Mouse (Mus musculus) G1E (cell line): Measurements from ENCODE around the gene Mindy2.

Experiments
- CTCF ChIP-seq: IDR thresholded peaks from 2 replicates; pipeline ENCODE4 v1.5.1; 2012; ENCODE audit warnings: low read depth, low read length, inconsistent platforms, mixed read lengths
- GATA1 ChIP-seq: IDR thresholded peaks from 2 replicates; pipeline ENCODE4 v1.6.1; 2012; ENCODE audit warnings: borderline replicate concordance, low read length, inconsistent platforms, mixed read lengths
- POLR2AphosphoS5 ChIP-seq: IDR thresholded peaks from 2 replicates; pipeline ENCODE4 v1.6.1; 2012; ENCODE audit warnings: low read depth, low read length, inconsistent platforms; ENCODE audit not compliant: insufficient replicate concordance
- TAL1 ChIP-seq: conservative IDR thresholded peaks from 2 replicates; pipeline ENCODE4 v1.6.1; 2012; ENCODE audit warnings: low read depth, low read length, inconsistent platforms, mixed read lengths

DNA sequence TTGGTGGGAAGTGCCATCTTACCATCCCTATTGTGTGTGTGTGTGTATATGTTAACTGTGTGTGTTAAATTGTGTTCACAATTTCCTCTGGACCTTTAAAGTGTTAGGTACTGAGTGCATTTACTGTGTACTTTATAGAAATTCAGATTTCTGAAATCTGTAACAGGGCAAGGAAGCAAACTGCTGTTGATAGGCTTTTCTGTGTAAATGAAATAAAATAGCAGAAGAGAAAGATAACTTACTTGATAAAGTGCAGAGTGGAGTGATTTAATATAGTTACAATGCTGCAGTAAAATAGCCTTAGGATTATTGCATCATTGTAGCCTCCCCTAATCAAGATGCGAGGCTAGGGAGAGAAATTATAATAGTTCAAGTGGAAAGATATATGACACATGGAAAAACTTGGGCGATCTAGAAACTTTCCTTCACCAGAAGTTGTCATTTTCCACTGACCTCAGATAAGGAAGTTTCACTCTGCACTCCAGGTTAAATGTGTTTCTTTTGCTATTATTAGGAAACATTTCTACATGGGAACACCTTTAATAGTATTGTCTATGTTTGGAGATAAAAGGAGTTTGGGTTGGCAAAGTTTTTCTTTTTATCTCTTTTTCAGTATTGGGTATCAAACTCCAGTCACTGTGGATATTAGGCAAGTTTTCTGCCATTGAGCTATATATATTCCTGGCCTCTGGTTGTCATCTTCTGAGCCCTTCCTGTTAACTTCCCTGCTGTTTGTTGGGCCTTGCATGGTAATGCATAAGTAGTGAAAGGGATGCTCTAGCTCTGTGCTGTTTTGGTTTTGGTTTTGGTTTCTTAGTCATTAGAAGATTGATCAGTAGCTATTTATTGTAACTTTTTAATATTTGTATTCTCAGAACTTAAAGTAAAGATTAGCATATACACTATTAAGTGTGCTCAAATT, 35.1 kb upstream of the Mindy2 start:
- TF ChIP-seq POLR2AphosphoS5 (no peak), CTCF (no peak), GATA1 (no peak), TAL1 (no peak)
